Mouse (Mus musculus) spleen, adult 2 months (tissue): ENCODE data around the gene Aqp9.

Experiments
- CTCF ChIP-seq: fragments of 200-500 bp; IDR thresholded peaks from 2 replicates; pipeline ENCODE4 v1.5.1; 2011; ENCODE audit warnings: mild to moderate bottlenecking, inconsistent platforms; ENCODE audit not compliant: insufficient read depth, insufficient read length, insufficient replicate concordance; ENCODE audit errors: extremely low read depth
- POLR2A ChIP-seq: fragments of 200-500 bp; IDR thresholded peaks from 2 replicates; pipeline ENCODE4 v1.6.1; 2011; ENCODE audit warnings: low read depth, low read length, inconsistent platforms

DNA sequence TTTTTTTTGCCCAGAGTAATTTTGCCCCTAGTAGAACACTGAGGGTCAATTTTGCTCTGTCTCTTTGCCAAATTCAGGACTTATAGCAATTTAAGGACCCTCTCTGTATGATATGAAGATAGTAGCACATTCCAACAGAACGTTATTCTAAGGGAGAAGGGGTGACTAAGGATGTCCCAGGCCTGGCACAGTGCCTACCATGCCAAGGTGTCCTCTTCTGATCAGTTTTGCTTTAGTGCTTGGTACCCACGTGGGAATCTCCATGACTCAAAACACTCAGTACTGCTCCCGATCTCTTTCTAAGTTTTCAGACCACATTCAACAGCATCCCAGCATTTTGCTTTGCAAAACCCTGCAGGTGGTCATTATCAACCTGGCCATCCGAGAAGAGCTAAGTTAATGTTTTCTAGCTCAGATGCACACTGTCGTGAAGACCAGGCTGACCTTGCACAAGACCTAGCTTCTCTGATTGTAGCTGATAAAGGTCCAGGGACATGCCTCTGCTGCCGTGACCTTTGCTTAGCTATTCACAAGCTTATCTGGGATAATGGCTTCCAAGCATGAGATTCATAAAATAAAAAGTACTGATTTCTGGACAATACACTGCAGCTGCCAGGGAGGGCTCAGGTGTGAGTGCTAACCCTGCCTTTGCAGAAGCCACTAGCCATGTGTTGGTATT is 31.1 kb downstream of the Aqp9 start:
- no peak for TF ChIP-seq CTCF
- TF ChIP-seq POLR2A = no peak
